Comparison of ENCODE assay signal across 31 mouse cellular contexts in genomic region chr4:136925804-136926203, GRCm38 (mm10). TPM values are rescaled to one million over a fixed set of nuclear protein-coding genes. Genes with fewer than 3 reads are reported as not detected.
DNase-seq lines count a peak whose midpoint lies in the region; ATAC-seq lines count a peak whose summit lies in the region.
"Had no signal": no experiment of that assay in that cellular context is flagged by ENCODE, and none has a peak within 500 bp of the region (broad histone marks: within the 10 kb centered on the region; RNA-seq: fewer than 3 reads in every experiment).

No protein-coding gene starts in this region.

- no peak overlapping the region for H3K9ac ChIP-seq in hindbrain, embryonic 15.5 days
- H3K9ac ChIP-seq in neural tube, embryonic 13.5 days, result no peak overlapping the region
- H3K9ac ChIP-seq in neural tube, embryonic 14.5 days (replicated peaks; ENCODE audit: low read depth, low read length), result no peak overlapping the region
- H3K9ac ChIP-seq: heart, embryonic 13.5 days; intestine, embryonic 15.5 days; limb, embryonic 15.5 days; liver, embryonic 13.5 days had no signal

- no peak for ATAC-seq in hindbrain, embryonic 15.5 days (ENCODE audit: low FRiP score, low read depth)
- ATAC-seq in neural tube, embryonic 13.5 days (ENCODE audit: low read depth), result peak; percentile 49; the same call in 1 of the 2 replicates
- ATAC-seq in neural tube, embryonic 14.5 days (ENCODE audit: low read depth), result no peak
- ATAC-seq: forebrain, embryonic 16.5 days; intestine, embryonic 15.5 days; lung, postnatal 0 days had no signal

- H3K4me1 ChIP-seq in hindbrain, embryonic 15.5 days (replicated peaks), result peaks cover 13% of the 10 kb centered on the region
- peaks cover 13% of the 10 kb centered on the region for H3K4me1 ChIP-seq in hindbrain, embryonic 10.5 days (replicated peaks)
- H3K4me1 ChIP-seq in neural tube, embryonic 13.5 days (replicated peaks), result peaks cover 38% of the 10 kb centered on the region
- peaks cover 7% of the 10 kb centered on the region; the same call in 1 of the 2 replicates for H3K4me1 ChIP-seq in neural tube, embryonic 14.5 days (ENCODE audit: control insufficient read depth, insufficient read depth, low read length)
- H3K4me1 ChIP-seq: heart, embryonic 13.5 days; intestine, embryonic 15.5 days; limb, embryonic 10.5 days; limb, embryonic 15.5 days; megakaryocyte, embryonic 14.5 days had no signal

- no peak overlapping the region for H3K4me2 ChIP-seq in hindbrain, embryonic 15.5 days
- H3K4me2 ChIP-seq in neural tube, embryonic 13.5 days, result no peak overlapping the region
- no peak overlapping the region for H3K4me2 ChIP-seq in neural tube, embryonic 14.5 days (ENCODE audit: low read depth, low read length)
- H3K4me2 ChIP-seq: heart, embryonic 13.5 days; intestine, embryonic 15.5 days; limb, embryonic 15.5 days; liver, embryonic 13.5 days had no signal

- 4% methylated on average over 15 of the region's 15 CpGs for WGBS in hindbrain, embryonic 15.5 days
- 10% methylated on average over 15 of the region's 15 CpGs for WGBS in hindbrain, embryonic 10.5 days
- 11% methylated on average over 15 of the region's 15 CpGs for WGBS in neural tube, embryonic 13.5 days
- 8% methylated on average over 15 of the region's 15 CpGs for WGBS in neural tube, embryonic 14.5 days

- H3K27ac ChIP-seq in hindbrain, embryonic 15.5 days (replicated peaks), result peak overlapping the region; percentile 39
- H3K27ac ChIP-seq in hindbrain, embryonic 10.5 days, result no peak overlapping the region
- peak overlapping the region; percentile 85 for H3K27ac ChIP-seq in neural tube, embryonic 13.5 days (replicated peaks)
- H3K27ac ChIP-seq in neural tube, embryonic 14.5 days (ENCODE audit: low read depth, low read length), result peak overlapping the region; percentile 80
- H3K27ac ChIP-seq: heart, embryonic 13.5 days; intestine, embryonic 15.5 days; kidney, postnatal 0 days; limb, embryonic 10.5 days; limb, embryonic 15.5 days; liver, embryonic 13.5 days had no signal

- H3K27me3 ChIP-seq in hindbrain, embryonic 15.5 days, result peaks cover 11% of the 10 kb centered on the region; the same call in 1 of the 2 replicates
- peaks cover 58% of the 10 kb centered on the region for H3K27me3 ChIP-seq in hindbrain, embryonic 10.5 days (ENCODE audit: insufficient read depth, poor library complexity, severe bottlenecking)
- H3K27me3 ChIP-seq in neural tube, embryonic 13.5 days, result peaks cover 33% of the 10 kb centered on the region
- H3K27me3 ChIP-seq in neural tube, embryonic 14.5 days (ENCODE audit: control insufficient read depth, insufficient read depth, low read length), result no peaks in the 10 kb centered on the region

- no peaks in the 10 kb centered on the region for H3K36me3 ChIP-seq in hindbrain, embryonic 15.5 days
- H3K36me3 ChIP-seq in hindbrain, embryonic 10.5 days, result no peaks in the 10 kb centered on the region
- H3K36me3 ChIP-seq in neural tube, embryonic 13.5 days, result no peaks in the 10 kb centered on the region
- H3K36me3 ChIP-seq in neural tube, embryonic 14.5 days (ENCODE audit: control insufficient read depth, insufficient read depth, low read length), result no peaks in the 10 kb centered on the region
- H3K36me3 ChIP-seq: G1E; heart, embryonic 13.5 days; intestine, embryonic 15.5 days; limb, embryonic 10.5 days; limb, embryonic 15.5 days; liver, embryonic 13.5 days had no signal

- H3K4me3 ChIP-seq in hindbrain, embryonic 15.5 days, result no peak overlapping the region
- H3K4me3 ChIP-seq in hindbrain, embryonic 10.5 days, result no peak overlapping the region
- no peak overlapping the region for H3K4me3 ChIP-seq in neural tube, embryonic 13.5 days
- no peak overlapping the region for H3K4me3 ChIP-seq in neural tube, embryonic 14.5 days (ENCODE audit: low read depth, low read length)
- H3K4me3 ChIP-seq: heart, embryonic 13.5 days; intestine, embryonic 15.5 days; limb, embryonic 10.5 days; limb, embryonic 15.5 days; liver, embryonic 13.5 days; megakaryocyte, embryonic 14.5 days had no signal

- H3K9me3 ChIP-seq in hindbrain, embryonic 15.5 days, result no peaks in the 10 kb centered on the region
- H3K9me3 ChIP-seq in hindbrain, embryonic 10.5 days, result no peaks in the 10 kb centered on the region
- no peaks in the 10 kb centered on the region for H3K9me3 ChIP-seq in neural tube, embryonic 13.5 days
- no peaks in the 10 kb centered on the region for H3K9me3 ChIP-seq in neural tube, embryonic 14.5 days (ENCODE audit: control insufficient read depth, low read length)
- H3K9me3 ChIP-seq: G1E; heart, embryonic 13.5 days; intestine, embryonic 15.5 days; limb, embryonic 10.5 days; limb, embryonic 15.5 days; liver, embryonic 13.5 days; megakaryocyte, embryonic 14.5 days had no signal

- peak; percentile 59 for DNase-seq in adrenal gland, postnatal 14 days
- no peak for DNase-seq in adrenal gland, postnatal 36 days
- DNase-seq in hindbrain, embryonic 10.5 days (ENCODE audit: low spot score), result no peak
- no peak for DNase-seq in neural tube, embryonic 10.5 days (ENCODE audit: extremely low spot score, low spot score)
- no peak for DNase-seq in kidney, adult 18-20 months
- DNase-seq: adrenal gland, postnatal 25 days; cerebellum, adult 11 months; cerebellum, adult 9-10 months; cerebellum, postnatal 36 days; gastrocnemius, postnatal 10 days; heart, postnatal 10 days; kidney, adult 8-10 months; kidney, postnatal 4 days; liver, embryonic 13.5 days; lung, adult 18-20 months; lung, postnatal 4 days; spleen, adult 18-20 months; thymus, postnatal 25 days had no signal

RNA-seq across cellular contexts. Expression of gene C1qa, which starts 27.2 kb away (rescaled TPM):
- 30.2 and 31.6 TPM in 2 replicates for total RNA-seq in adrenal gland, postnatal 14 days (2021)
- 10 to 100 TPM; 44.1 to 72.9 TPM for total RNA-seq in adrenal gland, postnatal 36 days (2021)
- polyA plus RNA-seq in hindbrain, embryonic 15.5 days (2015; fragmentation: Nextera tagmentation; extraction: Ambion mirVana), result 30.8 and 36.4 TPM in 2 replicates
- 4.8 and 10.8 TPM in 2 replicates for polyA plus RNA-seq in hindbrain, embryonic 10.5 days (2016; fragmentation: Nextera tagmentation; extraction: Ambion mirVana)
- 23.2 and 28.5 TPM in 2 replicates for polyA plus RNA-seq in neural tube, embryonic 13.5 days (2015; fragmentation: Nextera tagmentation; extraction: Ambion mirVana)
- polyA plus RNA-seq in neural tube, embryonic 14.5 days (2014; fragmentation: Nextera tagmentation; extraction: Ambion mirVana), result 19.6 and 29.3 TPM in 2 replicates
- total RNA-seq: hematopoietic stem cell, adult 5-6 weeks had no signal
- polyA plus RNA-seq: G1E had no signal

RNA-seq across cellular contexts. Expression of gene Epha8, which starts 30.8 kb away (rescaled TPM):
- 0.11 and 0.26 TPM in 2 replicates for total RNA-seq in adrenal gland, postnatal 14 days (2021)
- under 1 TPM; 0.10 to 0.23 TPM for total RNA-seq in adrenal gland, postnatal 36 days (2021)
- polyA plus RNA-seq in hindbrain, embryonic 15.5 days (2015; fragmentation: Nextera tagmentation; extraction: Ambion mirVana), result 13.9 and 16.5 TPM in 2 replicates
- polyA plus RNA-seq in hindbrain, embryonic 10.5 days (2016; fragmentation: Nextera tagmentation; extraction: Ambion mirVana), result 2.4 and 4.6 TPM in 2 replicates
- polyA plus RNA-seq in neural tube, embryonic 13.5 days (2015; fragmentation: Nextera tagmentation; extraction: Ambion mirVana), result 8.0 and 9.1 TPM in 2 replicates
- 9.9 and 13.1 TPM in 2 replicates for polyA plus RNA-seq in neural tube, embryonic 14.5 days (2014; fragmentation: Nextera tagmentation; extraction: Ambion mirVana)
- total RNA-seq: heart, postnatal 10 days; hematopoietic stem cell, adult 5-6 weeks had no signal
- polyA plus RNA-seq: G1E had no signal

RNA-seq across cellular contexts. Expression of gene C1qc, which starts 32.9 kb away (rescaled TPM):
- total RNA-seq in adrenal gland, postnatal 14 days (2021), result 23.6 and 28.0 TPM in 2 replicates
- total RNA-seq in adrenal gland, postnatal 36 days (2021), result 10 to 100 TPM; 30.6 to 58.1 TPM
- polyA plus RNA-seq in hindbrain, embryonic 15.5 days (2015; fragmentation: Nextera tagmentation; extraction: Ambion mirVana), result 24.2 and 33.1 TPM in 2 replicates
- polyA plus RNA-seq in hindbrain, embryonic 10.5 days (2016; fragmentation: Nextera tagmentation; extraction: Ambion mirVana), result 7.5 and 18.5 TPM in 2 replicates
- polyA plus RNA-seq in neural tube, embryonic 13.5 days (2015; fragmentation: Nextera tagmentation; extraction: Ambion mirVana), result 24.7 and 25.5 TPM in 2 replicates
- 15.3 and 25.2 TPM in 2 replicates for polyA plus RNA-seq in neural tube, embryonic 14.5 days (2014; fragmentation: Nextera tagmentation; extraction: Ambion mirVana)

RNA-seq across cellular contexts. Expression of gene C1qb, which starts 39.8 kb away (rescaled TPM):
- total RNA-seq in adrenal gland, postnatal 14 days (2021), result 28.1 and 31.7 TPM in 2 replicates
- total RNA-seq in adrenal gland, postnatal 36 days (2021), result 10 to 100 TPM; 43.5 to 77.2 TPM
- 42.6 and 56.4 TPM in 2 replicates for polyA plus RNA-seq in hindbrain, embryonic 15.5 days (2015; fragmentation: Nextera tagmentation; extraction: Ambion mirVana)
- 23.4 and 38.4 TPM in 2 replicates for polyA plus RNA-seq in hindbrain, embryonic 10.5 days (2016; fragmentation: Nextera tagmentation; extraction: Ambion mirVana)
- 47.3 and 50.5 TPM in 2 replicates for polyA plus RNA-seq in neural tube, embryonic 13.5 days (2015; fragmentation: Nextera tagmentation; extraction: Ambion mirVana)
- 28.2 and 49.7 TPM in 2 replicates for polyA plus RNA-seq in neural tube, embryonic 14.5 days (2014; fragmentation: Nextera tagmentation; extraction: Ambion mirVana)
